Mouse (Mus musculus) thymus, adult 2 months (tissue): ENCODE results near the gene Miga2. TPM values are rescaled to one million over a fixed set of nuclear protein-coding genes. Genes with fewer than 3 reads are reported as not detected.
"Not testable (repeated sequence)": the region's sequence is repeated elsewhere in the genome, so short reads cannot be mapped to it uniquely, and the experiment has no call there.

Source experiments
- DNase-seq: peaks from one replicate; pipeline ENCODE4 v3.0.0; 2021
- H3K27ac ChIP-seq: fragments of 200-500 bp; 2 replicates; pipeline ENCODE4 v1.5.1; 2012; ENCODE audit warnings: low read length, control low read depth; ENCODE audit not compliant: control insufficient read depth, insufficient read depth
- H3K27me3 ChIP-seq: fragments of 200-500 bp; 2 replicates; pipeline ENCODE4 v1.6.1; 2012; ENCODE audit warnings: mild to moderate bottlenecking, low read length, moderate library complexity, mixed read lengths; ENCODE audit not compliant: control insufficient read depth, insufficient read depth
- H3K36me3 ChIP-seq: fragments of 200-500 bp; 2 replicates; pipeline ENCODE4 v1.6.1; 2012; ENCODE audit warnings: mild to moderate bottlenecking, low read length, moderate library complexity; ENCODE audit not compliant: control insufficient read depth, insufficient read depth
- H3K4me1 ChIP-seq: fragments of 200-500 bp; replicated peaks from 2 replicates; pipeline ENCODE4 v1.6.1; 2012; ENCODE audit warnings: low read length; ENCODE audit not compliant: control insufficient read depth, insufficient read depth
- H3K4me3 ChIP-seq: fragments of 200-500 bp; 2 replicates; pipeline ENCODE4 v1.5.1; 2012; ENCODE audit warnings: mild to moderate bottlenecking, low read length, control low read depth, moderate library complexity; ENCODE audit not compliant: control insufficient read depth, insufficient read depth
- CTCF ChIP-seq: fragments of 200-500 bp; IDR thresholded peaks from 2 replicates; pipeline ENCODE4 v1.5.1; 2012; ENCODE audit warnings: mild to moderate bottlenecking, control low read depth, low read length, moderate library complexity, borderline replicate concordance; ENCODE audit not compliant: control insufficient read depth, poor library complexity, insufficient read depth; ENCODE audit errors: extremely low read depth
- POLR2A ChIP-seq: fragments of 200-500 bp; IDR thresholded peaks from 2 replicates; pipeline ENCODE4 v1.6.1; 2012; ENCODE audit warnings: mild to moderate bottlenecking, low read length, control low read depth, moderate library complexity; ENCODE audit not compliant: control insufficient read depth, poor library complexity, insufficient read depth; ENCODE audit errors: extremely low read depth
- WGBS: fragments of 180-500 bp; shearing (Covaris S2); methylation state at CpG from one replicate; pipeline ENCODE4 v1.1.7; 2018; 5-methylcytosine and 5-hydroxymethylcytosine counted together
- polyA plus RNA-seq: library from polyadenylated mRNA; depleted of rRNA; stranded (reverse); fragments of >200 nt; gene quantifications from 2 replicates; pipeline ENCODE4 v1.2.3, GENCODE M21; 2012

Miga2 gene
- polyA plus RNA-seq, 1 experiment = 28.7 TPM

DNA sequence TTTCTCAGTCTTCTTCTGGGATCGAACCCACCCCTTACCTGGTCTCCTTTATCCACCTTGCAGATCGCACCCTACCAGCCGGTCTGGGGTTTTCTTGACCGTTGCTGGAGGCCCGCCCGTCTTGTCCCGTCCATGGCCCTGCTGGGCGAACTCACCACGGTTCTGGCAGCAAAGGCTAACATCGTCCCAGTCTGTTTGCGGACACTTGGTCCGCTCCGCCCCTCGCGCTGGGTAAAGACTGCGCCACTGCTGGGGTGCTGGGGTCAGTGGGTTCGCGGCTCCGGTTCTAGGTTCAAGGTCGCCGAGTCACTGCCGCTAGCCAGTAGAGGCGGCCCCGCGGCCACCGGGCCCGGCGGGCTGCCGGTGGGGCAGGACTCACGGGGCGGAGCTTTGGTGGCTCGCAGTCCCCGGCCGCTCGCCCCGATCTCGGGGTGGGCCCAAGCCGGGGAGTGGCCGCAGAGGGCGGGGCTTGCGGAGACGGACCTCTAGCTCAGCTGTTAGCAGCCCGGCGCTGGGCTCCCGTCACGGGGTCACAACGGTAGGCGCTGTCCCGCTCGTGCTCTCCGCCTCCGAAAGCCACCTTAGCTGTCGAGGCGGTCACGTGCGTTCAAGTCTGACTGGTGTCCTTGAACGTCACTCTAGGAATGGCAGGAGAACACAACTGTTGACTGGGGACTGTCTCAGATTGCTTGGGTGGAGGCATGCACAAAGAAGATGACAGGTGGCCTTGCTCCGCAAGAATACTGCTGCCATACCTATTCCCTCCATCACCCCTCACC is 51.3 kb downstream of the Miga2 start, which contains the start of gene Crat:
Gene Crat (minus strand): TSS at position 657 of the 779 bp plus-strand sequence.
- Histone ChIP-seq H3K4me1 (peaks cover 13% of the 10 kb centered on the region), H3K4me3 (peak within 1 kb of the TSS; percentile 60)

GRCm38 (mm10) chr2:30415936-30416648 is 52.1 kb downstream of the Miga2 start, which contains the start of gene Ptpa:
Gene Ptpa (plus strand): TSS chr2:30416039.
- DNase-seq = peak; percentile 93
- TF ChIP-seq POLR2A (peak; percentile 95), CTCF (peak; percentile 59; the same call in 1 of the 2 replicates)
- WGBS = under 1% methylated on average over 67 of the region's 67 CpGs

More for the DNA sequence above, 51.3 kb downstream of the Miga2 start, which contains the start of gene Crat:
- Histone ChIP-seq H3K27me3 (no peaks in the 10 kb centered on the region), H3K27ac (peak within 1 kb of the TSS; percentile 52; the same call in 1 of the 2 replicates), H3K36me3 (no peaks in the 10 kb centered on the region)
- WGBS = 4% methylated on average over 58 of the region's 58 CpGs
- TF ChIP-seq POLR2A = no peak
- TF ChIP-seq CTCF = no peak
- DNase-seq = peak; percentile 71

GRCm38 (mm10) chr2:30416649-30416965 is 52.6 kb downstream of the Miga2 start:
- 1% methylated on average over 7 of the region's 7 CpGs for WGBS
- Histone ChIP-seq H3K27me3 (no peaks in the 10 kb centered on the region), H3K4me3 (peak overlapping the region; percentile 60), H3K36me3 (no peaks in the 10 kb centered on the region), H3K27ac (no peak overlapping the region; the same call in 1 of the 2 replicates), H3K4me1 (peaks cover 13% of the 10 kb centered on the region)
- TF ChIP-seq CTCF = no peak
- no peak for TF ChIP-seq POLR2A
- DNase-seq = no peak

More at GRCm38 (mm10) chr2:30415936-30416648, 52.1 kb downstream of the Miga2 start, which contains the start of gene Ptpa:
- Histone ChIP-seq H3K36me3 (no peaks in the 10 kb centered on the region), H3K4me3 (peak within 1 kb of the TSS; percentile 60), H3K4me1 (peaks cover 13% of the 10 kb centered on the region), H3K27ac (peak within 1 kb of the TSS; percentile 52; the same call in 1 of the 2 replicates), H3K27me3 (no peaks in the 10 kb centered on the region)

- H3K27me3 ChIP-seq, H3K36me3 ChIP-seq, H3K27ac ChIP-seq, H3K4me3 ChIP-seq, DNase-seq: not testable (repeated sequence)
- WGBS = 48% methylated on average over 6 of the region's 6 CpGs
- H3K4me1 ChIP-seq = peaks cover 13% of the 10 kb centered on the region
These were observed 53.1 kb downstream of the Miga2 start for GRCm38 (mm10) chr2:30417154-30417553.

DNA sequence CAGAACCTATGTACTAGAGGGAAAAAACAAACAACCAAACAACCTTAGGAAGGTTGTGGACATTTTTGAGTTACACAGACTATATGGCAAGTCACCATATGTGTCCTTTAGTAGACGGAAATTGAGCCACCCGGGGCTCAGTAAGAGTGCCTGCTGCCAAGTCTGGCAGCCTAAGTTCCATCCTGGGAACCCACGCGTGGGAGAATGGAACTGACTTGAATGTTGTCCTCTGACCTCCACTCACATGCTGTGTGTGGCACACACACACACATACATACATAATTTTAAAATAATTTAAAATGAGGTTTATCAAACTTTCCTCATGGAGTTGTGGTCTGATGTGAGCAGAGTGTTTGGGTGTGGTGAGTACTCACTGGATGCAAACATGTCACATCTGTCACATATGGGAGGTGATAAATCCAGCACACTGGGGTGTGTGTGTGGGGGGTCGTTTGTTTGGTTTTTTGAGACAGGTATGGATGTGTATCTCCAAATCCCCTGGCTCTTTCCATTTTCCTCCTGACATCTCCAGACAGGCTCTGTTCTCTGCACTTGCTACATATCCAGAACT is 53.6 kb downstream of the Miga2 start:
- no peak for DNase-seq
- Histone ChIP-seq H3K4me1 (peaks cover 13% of the 10 kb centered on the region), H3K27ac (no peak overlapping the region), H3K4me3 (no peak overlapping the region), H3K36me3 (no peaks in the 10 kb centered on the region), H3K27me3 (no peaks in the 10 kb centered on the region)
- WGBS = 83% methylated on average over 5 of the region's 5 CpGs
- no peak for TF ChIP-seq POLR2A
- TF ChIP-seq CTCF = no peak

GRCm38 (mm10) chr2:30418259-30418658 is 54.2 kb downstream of the Miga2 start:
- peaks cover 13% of the 10 kb centered on the region for H3K4me1 ChIP-seq
- no peaks in the 10 kb centered on the region for H3K36me3 ChIP-seq
- WGBS = 95% methylated on average over 6 of the region's 6 CpGs
- TF ChIP-seq CTCF (no peak), POLR2A (no peak)
- no peak for DNase-seq
- H3K27ac ChIP-seq = no peak overlapping the region
- no peak overlapping the region for H3K4me3 ChIP-seq
- no peaks in the 10 kb centered on the region for H3K27me3 ChIP-seq
